Mouse (Mus musculus): Measurements from ENCODE around the gene Crebbp. TPM values are rescaled to one million over a fixed set of nuclear protein-coding genes. Genes with fewer than 3 reads are reported as not detected.

The Crebbp gene
- polyA plus RNA-seq, 1 experiment from 2014 or later, result 30.2 TPM

DNA sequence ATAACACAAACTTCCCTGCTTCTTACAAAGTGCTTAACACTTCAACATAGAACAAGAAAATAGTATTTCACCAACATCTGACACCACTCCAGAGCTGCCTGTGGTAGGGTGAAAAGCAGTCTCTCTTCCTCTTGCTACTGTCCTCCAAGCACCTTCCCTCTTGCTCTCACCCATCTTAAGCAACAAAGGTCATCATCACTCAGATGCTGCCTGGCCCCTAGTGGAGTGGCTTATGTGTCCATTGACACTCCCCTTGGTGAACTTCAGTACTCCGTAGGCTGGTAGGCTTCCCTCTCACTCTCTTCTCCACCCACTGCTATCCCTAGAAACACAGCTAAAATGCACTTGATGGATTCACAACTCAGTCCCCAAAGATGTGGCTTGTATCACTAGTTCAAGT lies 3.5 kb downstream of the Crebbp start:
- Histone ChIP-seq H3K4me3 (no peak overlapping the region), H3K36me3 (no peaks in the 10 kb centered on the region), H3K4me2 (0 out of 2 replicates have a peak overlapping the region, but pooled peaks have one; percentile 14), H3K9me3 (no peaks in the 10 kb centered on the region), H3K4me1 (peaks cover 17% of the 10 kb centered on the region), H3K27me3 (no peaks in the 10 kb centered on the region), H3K27ac (no peak overlapping the region), H3K9ac (no peak overlapping the region)
- WGBS, result 86% methylated on average over 1 of the region's 1 CpGs
- no peak for ATAC-seq (ENCODE audit: borderline replicate concordance, extremely low read depth, low FRiP score, low TSS enrichment)

- no peak overlapping the region for H3K9ac ChIP-seq
- H3K4me3 ChIP-seq, result no peak overlapping the region
- H3K27me3 ChIP-seq, result no peaks in the 10 kb centered on the region
- no peak overlapping the region for H3K27ac ChIP-seq
- no peak overlapping the region for H3K4me2 ChIP-seq
- 100% methylated on average over 1 of the region's 1 CpGs for WGBS
- no peaks in the 10 kb centered on the region for H3K9me3 ChIP-seq
- ATAC-seq (ENCODE audit: borderline replicate concordance, extremely low read depth, low FRiP score, low TSS enrichment), result no peak
- H3K36me3 ChIP-seq, result no peaks in the 10 kb centered on the region
- peaks cover 16% of the 10 kb centered on the region; the same call in 1 of the 2 replicates for H3K4me1 ChIP-seq
These were observed 10.2 kb downstream of the Crebbp start for GRCm38 (mm10) chr16:4203592-4203991.

- H3K4me2 ChIP-seq, result no peak overlapping the region
- no peak overlapping the region for H3K4me3 ChIP-seq
- H3K4me1 ChIP-seq, result peaks cover 13% of the 10 kb centered on the region; the same call in 1 of the 2 replicates
- no peaks in the 10 kb centered on the region for H3K27me3 ChIP-seq
- H3K27ac ChIP-seq, result no peak overlapping the region
- H3K9me3 ChIP-seq, result no peaks in the 10 kb centered on the region
- no peak overlapping the region for H3K9ac ChIP-seq
- ATAC-seq (ENCODE audit: borderline replicate concordance, extremely low read depth, low FRiP score, low TSS enrichment), result no peak
- no peaks in the 10 kb centered on the region for H3K36me3 ChIP-seq
- 23% methylated on average over 1 of the region's 1 CpGs for WGBS
These were observed 13.8 kb downstream of the Crebbp start for GRCm38 (mm10) chr16:4199995-4200394.

GRCm38 (mm10) chr16:4199566-4199965 lies 14.2 kb downstream of the Crebbp start:
- Histone ChIP-seq H3K27ac (no peak overlapping the region), H3K36me3 (no peaks in the 10 kb centered on the region), H3K4me2 (no peak overlapping the region), H3K9ac (no peak overlapping the region), H3K4me1 (peaks cover 11% of the 10 kb centered on the region; the same call in 1 of the 2 replicates), H3K27me3 (no peaks in the 10 kb centered on the region), H3K4me3 (no peak overlapping the region), H3K9me3 (no peaks in the 10 kb centered on the region)
- 56% methylated on average over 2 of the region's 2 CpGs for WGBS
- ATAC-seq (ENCODE audit: borderline replicate concordance, extremely low read depth, low FRiP score, low TSS enrichment), result no peak

DNA sequence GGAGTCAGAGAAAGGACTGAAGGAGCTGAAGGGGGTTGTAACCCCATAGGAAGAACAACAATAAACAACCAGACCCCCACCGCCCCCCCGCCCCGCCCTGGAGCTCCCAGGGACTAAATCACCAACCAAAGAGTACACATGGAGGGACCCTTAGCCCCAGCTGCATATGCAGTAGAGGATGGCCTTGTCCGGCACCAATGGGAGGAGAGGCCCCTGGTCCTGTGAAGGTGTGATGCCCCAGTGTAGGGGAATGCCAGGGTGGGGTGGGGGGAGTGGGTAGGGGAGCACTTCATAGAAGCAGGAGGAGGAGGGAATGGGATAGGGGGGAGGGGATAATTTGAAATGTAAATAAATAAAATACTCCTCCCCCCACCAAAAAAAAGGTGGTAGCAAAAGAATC lies 15.8 kb downstream of the Crebbp start:
- no peaks in the 10 kb centered on the region for H3K36me3 ChIP-seq
- no peak overlapping the region for H3K4me2 ChIP-seq
- H3K4me1 ChIP-seq, result peaks cover 11% of the 10 kb centered on the region; the same call in 1 of the 2 replicates
- H3K27me3 ChIP-seq, result no peaks in the 10 kb centered on the region
- no peaks in the 10 kb centered on the region for H3K9me3 ChIP-seq
- 84% methylated on average over 4 of the region's 4 CpGs for WGBS
- no peak for ATAC-seq (ENCODE audit: borderline replicate concordance, extremely low read depth, low FRiP score, low TSS enrichment)
- no peak overlapping the region for H3K4me3 ChIP-seq
- no peak overlapping the region for H3K27ac ChIP-seq
- no peak overlapping the region for H3K9ac ChIP-seq

GRCm38 (mm10) chr16:4190166-4190565 lies 23.6 kb downstream of the Crebbp start:
- Histone ChIP-seq H3K9me3 (no peaks in the 10 kb centered on the region), H3K4me3 (no peak overlapping the region), H3K36me3 (no peaks in the 10 kb centered on the region), H3K27ac (no peak overlapping the region), H3K4me1 (peaks cover 12% of the 10 kb centered on the region; the same call in 1 of the 2 replicates), H3K27me3 (no peaks in the 10 kb centered on the region), H3K9ac (no peak overlapping the region), H3K4me2 (no peak overlapping the region)
- WGBS, result 97% methylated on average over 1 of the region's 1 CpGs
- no peak for ATAC-seq (ENCODE audit: borderline replicate concordance, extremely low read depth, low FRiP score, low TSS enrichment)

GRCm38 (mm10) chr16:4175134-4175533 lies 38.7 kb downstream of the Crebbp start:
- Histone ChIP-seq H3K27me3 (no peaks in the 10 kb centered on the region), H3K4me2 (no peak overlapping the region), H3K4me3 (no peak overlapping the region), H3K9ac (no peak overlapping the region), H3K4me1 (no peaks in the 10 kb centered on the region), H3K27ac (no peak overlapping the region), H3K9me3 (no peaks in the 10 kb centered on the region), H3K36me3 (peaks cover 30% of the 10 kb centered on the region)
- 95% methylated on average over 3 of the region's 3 CpGs for WGBS
- ATAC-seq (ENCODE audit: borderline replicate concordance, extremely low read depth, low FRiP score, low TSS enrichment), result no peak

GRCm38 (mm10) chr16:4169530-4169929 lies 44.3 kb downstream of the Crebbp start:
- H3K9me3 ChIP-seq, result no peaks in the 10 kb centered on the region
- no peak overlapping the region for H3K9ac ChIP-seq
- 86% methylated on average over 3 of the region's 3 CpGs for WGBS
- no peak overlapping the region for H3K4me2 ChIP-seq
- no peaks in the 10 kb centered on the region for H3K4me1 ChIP-seq
- H3K27ac ChIP-seq, result no peak overlapping the region
- ATAC-seq (ENCODE audit: borderline replicate concordance, extremely low read depth, low FRiP score, low TSS enrichment), result no peak
- H3K36me3 ChIP-seq, result peaks cover 21% of the 10 kb centered on the region
- H3K27me3 ChIP-seq, result no peaks in the 10 kb centered on the region
- no peak overlapping the region for H3K4me3 ChIP-seq

DNA sequence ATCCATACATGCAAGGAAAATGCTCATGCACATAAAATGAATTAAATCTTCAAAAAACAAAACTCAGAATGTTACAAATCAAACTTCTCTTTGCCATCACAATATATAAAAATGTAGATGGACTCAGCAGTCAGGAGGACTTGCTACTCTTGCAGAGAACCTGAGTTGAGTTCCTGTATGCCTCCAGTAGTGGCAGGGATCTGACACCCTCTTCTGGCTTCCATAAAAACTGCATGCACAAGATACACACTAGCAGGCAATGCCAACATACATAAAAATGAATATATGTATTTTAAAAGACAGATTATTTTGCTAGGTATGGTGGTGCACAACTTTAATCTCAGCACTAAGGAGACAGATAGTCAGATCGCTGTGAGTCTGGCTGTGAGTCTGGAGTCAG lies 45.3 kb downstream of the Crebbp start:
- no peaks in the 10 kb centered on the region for H3K27me3 ChIP-seq
- H3K4me2 ChIP-seq, result no peak overlapping the region
- ATAC-seq (ENCODE audit: borderline replicate concordance, extremely low read depth, low FRiP score, low TSS enrichment), result no peak
- no peaks in the 10 kb centered on the region for H3K4me1 ChIP-seq
- H3K4me3 ChIP-seq, result no peak overlapping the region
- WGBS, result 89% methylated on average over 1 of the region's 1 CpGs
- no peaks in the 10 kb centered on the region for H3K9me3 ChIP-seq
- peaks cover 19% of the 10 kb centered on the region for H3K36me3 ChIP-seq
- H3K9ac ChIP-seq, result no peak overlapping the region
- H3K27ac ChIP-seq, result no peak overlapping the region

- Histone ChIP-seq H3K27me3 (no peaks in the 10 kb centered on the region), H3K4me3 (no peak overlapping the region), H3K36me3 (no peaks in the 10 kb centered on the region), H3K4me1 (peaks cover 30% of the 10 kb centered on the region), H3K9ac (no peak overlapping the region), H3K27ac (peak overlapping the region; percentile 72), H3K4me2 (no peak overlapping the region), H3K9me3 (no peaks in the 10 kb centered on the region)
- peak; percentile 85 for ATAC-seq (ENCODE audit: borderline replicate concordance, extremely low read depth, low FRiP score, low TSS enrichment)
These were observed 52.9 kb downstream of the Crebbp start for GRCm38 (mm10) chr16:4160898-4161247.

GRCm38 (mm10) chr16:4160246-4160897 lies 53.4 kb downstream of the Crebbp start:
- Histone ChIP-seq H3K4me2 (no peak overlapping the region), H3K4me1 (peaks cover 30% of the 10 kb centered on the region), H3K9me3 (no peaks in the 10 kb centered on the region), H3K27me3 (no peaks in the 10 kb centered on the region), H3K9ac (no peak overlapping the region), H3K27ac (peak overlapping the region; percentile 72), H3K36me3 (no peaks in the 10 kb centered on the region), H3K4me3 (no peak overlapping the region)
- peak; percentile 91 for ATAC-seq (ENCODE audit: borderline replicate concordance, extremely low read depth, low FRiP score, low TSS enrichment)
- 60% methylated on average over 4 of the region's 4 CpGs for WGBS

DNA sequence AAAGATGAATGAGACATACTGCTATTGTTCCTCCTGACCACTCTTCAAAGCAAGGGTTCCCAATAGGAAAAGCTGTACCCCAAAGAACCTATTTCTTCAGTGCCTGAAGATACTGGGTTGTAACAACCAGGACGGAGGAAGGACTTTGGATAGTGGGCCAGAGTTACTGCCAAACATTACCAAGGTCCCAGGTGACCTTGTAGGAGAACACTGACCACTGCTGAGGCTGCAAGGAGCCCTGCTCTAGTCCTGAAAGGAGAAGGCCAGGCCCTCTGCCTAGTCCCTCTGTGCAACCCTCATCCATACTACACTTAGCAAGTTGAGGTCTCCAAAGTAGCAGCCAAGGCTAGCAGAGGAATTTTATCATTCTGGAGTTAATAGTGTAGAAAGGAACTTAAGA lies 60.7 kb downstream of the Crebbp start:
- WGBS, result 96% methylated on average over 1 of the region's 1 CpGs
- Histone ChIP-seq H3K27me3 (no peaks in the 10 kb centered on the region), H3K27ac (no peak overlapping the region), H3K4me3 (no peak overlapping the region), H3K9me3 (no peaks in the 10 kb centered on the region), H3K9ac (no peak overlapping the region), H3K4me1 (no peaks in the 10 kb centered on the region; the same call in 1 of the 2 replicates), H3K4me2 (no peak overlapping the region), H3K36me3 (peaks cover 20% of the 10 kb centered on the region)
- ATAC-seq (ENCODE audit: borderline replicate concordance, extremely low read depth, low FRiP score, low TSS enrichment), result no peak

- Histone ChIP-seq H3K27me3 (no peaks in the 10 kb centered on the region), H3K4me3 (no peak overlapping the region), H3K4me2 (no peak overlapping the region), H3K27ac (no peak overlapping the region), H3K4me1 (no peaks in the 10 kb centered on the region), H3K9me3 (no peaks in the 10 kb centered on the region), H3K36me3 (peaks cover 31% of the 10 kb centered on the region), H3K9ac (no peak overlapping the region)
- WGBS, result 65% methylated on average over 6 of the region's 6 CpGs
- no peak for ATAC-seq (ENCODE audit: borderline replicate concordance, extremely low read depth, low FRiP score, low TSS enrichment)
These were observed 75.3 kb downstream of the Crebbp start for GRCm38 (mm10) chr16:4138541-4138940.

All from lung, embryonic 15.5 days (tissue).